Mouse (Mus musculus) heart, adult 11 months (tissue): ENCODE measurements at regions not wholly inside any gene's neighbourhood (a gene's known extent, or its start where the extent isn't known, plus 50 kb on each side); places are given as distances from the start of the nearest gene placed in this dataset.

Experiments
- DNase-seq: peaks from one replicate; pipeline ENCODE4 v3.0.0; 2022

DNA sequence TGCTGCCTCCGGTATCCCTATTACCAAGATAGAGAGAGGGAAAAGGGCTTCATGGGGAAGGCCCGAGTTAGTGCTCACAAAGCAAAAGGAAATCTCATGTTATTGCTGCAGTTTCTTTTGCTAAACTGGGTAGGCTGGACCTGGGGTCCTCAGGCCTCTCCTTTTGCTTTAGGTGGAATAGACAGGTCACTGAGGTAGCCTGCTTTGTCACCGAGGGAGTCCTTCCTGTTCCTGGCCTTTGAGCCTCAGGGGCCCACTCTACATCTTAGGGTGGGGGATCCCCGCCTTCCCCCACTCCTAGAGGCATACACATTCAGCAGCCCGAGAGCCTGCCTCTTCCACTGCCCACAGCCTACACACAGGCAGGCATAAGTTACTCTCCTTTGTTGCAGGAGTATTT, 435.5 kb upstream of the Tle4 start:
- DNase-seq, result peak; percentile 84

DNA sequence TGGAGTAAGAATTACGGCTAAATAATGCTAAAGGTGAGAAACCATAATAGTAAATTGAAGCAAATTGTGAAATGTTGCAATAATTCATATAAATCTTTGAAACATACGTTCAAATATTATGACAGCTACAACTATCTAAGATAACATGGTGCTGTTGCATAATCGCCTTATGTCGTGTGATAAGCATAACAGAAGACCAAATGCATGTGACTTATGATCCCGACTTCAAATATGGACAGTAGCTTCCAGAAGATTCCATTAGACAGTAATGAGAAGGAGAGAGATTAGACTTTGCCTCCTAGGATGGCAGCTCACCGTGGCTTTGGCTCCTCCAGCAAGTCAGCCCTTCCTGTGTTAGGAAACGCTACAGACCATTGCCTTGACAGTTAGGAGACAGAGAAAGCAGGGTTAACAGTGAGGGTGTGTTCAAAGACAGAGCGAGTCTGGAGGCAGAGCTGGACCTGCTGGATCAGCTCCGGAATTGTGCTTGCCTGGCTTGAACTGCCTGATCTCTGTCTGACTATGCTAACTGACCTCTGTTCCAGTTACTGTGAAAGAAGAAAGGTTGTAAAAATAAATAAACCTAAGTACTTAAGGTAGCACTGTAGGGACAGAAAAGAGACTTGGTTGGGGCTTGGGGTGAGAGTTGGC, 434.6 kb upstream of the Tle4 start:
- DNase-seq, result peak; percentile 14

DNA sequence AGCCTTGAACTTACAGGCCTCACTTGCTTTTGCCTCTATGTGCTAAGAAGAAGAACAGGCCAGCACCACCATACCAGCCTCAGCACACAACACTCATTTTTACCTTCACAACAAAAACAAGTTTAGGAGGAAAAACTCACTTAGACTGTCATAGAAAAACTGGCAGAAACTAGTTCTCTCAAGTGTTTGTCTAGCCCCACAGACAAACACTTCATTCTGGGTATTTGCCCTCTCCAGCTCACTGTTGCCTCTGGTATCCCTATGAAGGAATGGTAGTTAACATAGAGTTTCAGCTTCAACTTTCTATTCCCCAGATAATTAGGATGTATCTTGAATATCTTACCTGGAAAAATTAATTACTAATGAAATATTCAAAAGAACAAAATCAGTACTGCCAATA, 433.6 kb upstream of the Tle4 start:
- DNase-seq, result no peak

DNA sequence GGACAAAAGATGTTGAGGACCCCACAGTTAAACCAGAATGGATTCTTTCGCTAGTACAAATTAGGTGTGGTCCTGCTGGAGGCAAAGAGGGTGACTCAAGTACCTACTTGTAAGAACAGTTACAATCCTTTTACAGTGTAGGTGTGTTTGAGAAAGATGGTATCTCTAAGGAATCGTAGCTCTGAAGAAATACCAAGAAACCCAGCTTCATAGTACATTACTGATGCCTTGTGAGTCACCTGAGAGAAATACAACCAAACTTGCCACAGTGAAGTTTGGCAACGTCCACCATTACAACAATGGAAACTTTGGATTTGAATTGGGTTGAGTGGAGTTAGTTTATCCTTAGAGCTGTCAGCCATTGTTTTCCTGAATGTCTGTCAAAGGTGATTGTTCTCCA, 405.7 kb upstream of the Tle4 start:
- no peak for DNase-seq

DNA sequence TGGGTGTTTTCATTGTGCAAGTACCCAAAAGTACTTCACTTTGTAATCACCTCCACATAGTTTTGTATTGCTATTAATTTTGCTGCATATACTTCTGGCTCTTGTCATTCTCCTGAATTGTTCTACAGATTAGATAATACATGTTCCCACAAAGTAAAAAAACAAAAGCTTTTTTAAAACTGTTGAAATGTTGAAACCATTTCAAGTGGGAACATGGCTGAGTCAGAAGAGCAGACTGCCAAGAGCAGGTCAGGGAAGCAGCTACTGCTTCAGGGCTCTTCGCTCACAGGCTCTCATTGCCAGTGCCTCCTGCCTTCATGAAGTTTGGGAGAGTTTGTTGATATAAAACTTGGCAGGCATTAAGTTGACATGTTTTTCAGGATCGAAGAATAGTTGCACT, 395.5 kb upstream of the Tle4 start:
- DNase-seq, result peak; percentile 22

DNA sequence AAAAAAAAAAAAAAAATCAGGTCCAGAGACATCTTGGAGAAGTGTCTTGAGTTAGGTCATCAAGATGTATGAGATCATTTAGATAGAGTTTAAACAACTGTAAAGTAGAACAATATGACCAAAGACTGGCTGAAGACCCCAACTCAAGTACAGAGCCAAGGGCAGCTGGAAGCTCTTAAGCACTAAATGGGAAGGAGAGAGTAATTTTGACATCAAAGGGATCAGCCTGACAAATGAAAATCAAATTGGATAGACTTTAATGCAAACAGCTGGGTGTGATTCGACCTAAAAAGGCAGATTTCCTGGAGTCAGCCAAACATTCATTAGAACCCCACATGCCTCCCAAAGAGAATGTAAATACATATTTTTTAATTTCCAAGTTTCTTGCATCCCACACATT, 372.3 kb upstream of the Tle4 start:
- DNase-seq, result peak; percentile 7

DNA sequence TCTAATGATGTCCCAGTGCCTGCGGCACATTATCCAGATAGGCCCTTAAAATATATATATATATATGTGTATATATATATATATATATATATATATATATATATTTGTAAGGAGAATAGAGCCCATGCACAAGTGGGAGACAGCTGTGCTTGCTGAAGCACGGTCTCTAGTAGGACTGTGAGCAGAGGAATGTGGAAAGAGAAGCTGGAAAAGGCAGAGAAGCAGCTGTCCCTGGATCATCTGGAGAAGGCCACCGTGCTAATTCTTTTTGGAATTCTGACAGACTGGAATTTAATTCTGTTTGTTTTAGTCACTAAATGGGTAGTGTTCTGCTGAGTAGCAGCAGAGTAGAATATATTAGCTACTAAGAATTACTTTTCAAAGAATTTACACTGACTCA, 370.4 kb upstream of the Tle4 start:
- no peak for DNase-seq

DNA sequence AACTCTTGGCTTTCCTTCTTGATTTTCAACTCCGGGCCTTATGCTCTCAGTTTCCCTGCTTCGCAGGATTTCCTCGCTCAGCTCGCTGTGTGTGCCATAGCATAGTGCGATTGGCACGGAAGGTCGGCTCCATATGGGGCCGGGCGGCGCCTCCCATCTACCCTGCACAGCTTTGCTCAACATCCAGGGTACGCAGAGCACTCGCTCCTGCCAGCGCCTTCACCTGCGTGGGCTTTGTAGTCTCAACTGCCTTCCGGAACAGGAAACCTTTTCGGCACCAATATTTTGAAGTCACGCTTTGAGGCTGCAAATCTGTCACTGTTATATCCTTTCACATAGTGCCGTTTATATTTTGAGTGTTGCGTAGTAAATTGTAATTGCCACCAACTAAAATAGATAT, 359.9 kb upstream of the Tle4 start:
- DNase-seq, result no peak

DNA sequence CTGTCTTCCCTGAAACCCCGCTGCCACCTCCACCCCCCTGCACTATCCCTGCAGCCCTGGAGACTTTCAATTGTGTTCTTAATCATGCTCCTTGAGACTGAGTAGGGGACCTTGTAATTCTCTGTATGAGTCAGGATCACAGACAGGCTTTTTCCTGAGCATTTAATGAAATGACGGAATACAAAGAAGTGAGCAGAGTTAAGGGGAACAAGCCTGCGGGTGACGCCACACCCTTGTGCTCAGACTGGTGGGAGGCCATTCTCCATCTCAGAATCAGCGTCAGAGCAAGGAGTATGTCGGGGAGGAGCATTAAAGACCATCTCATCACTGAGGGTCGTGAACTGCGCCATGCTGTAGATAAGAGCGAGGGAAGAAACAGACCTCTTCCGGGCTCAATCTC, 359.3 kb upstream of the Tle4 start:
- DNase-seq, result no peak

DNA sequence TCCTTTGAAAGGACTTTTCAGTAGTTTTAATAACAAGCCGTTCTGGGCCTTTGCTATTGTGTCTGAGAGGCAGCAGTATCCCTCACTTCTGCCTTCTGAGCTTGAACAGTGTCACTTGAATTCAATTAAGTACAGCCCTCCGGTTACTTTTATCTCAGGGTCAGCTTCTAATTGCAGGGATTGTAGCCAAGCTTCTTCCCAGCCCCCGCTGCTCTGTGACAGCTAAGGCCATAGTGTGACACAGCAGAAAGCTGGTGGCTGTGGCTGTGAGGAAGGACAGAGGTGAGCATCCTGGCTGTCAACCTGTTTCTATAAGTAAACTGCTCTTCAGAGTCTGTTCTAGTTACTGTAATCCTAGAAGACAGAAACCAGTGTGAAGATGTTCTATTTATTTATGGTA, 358.5 kb upstream of the Tle4 start:
- DNase-seq, result no peak

DNA sequence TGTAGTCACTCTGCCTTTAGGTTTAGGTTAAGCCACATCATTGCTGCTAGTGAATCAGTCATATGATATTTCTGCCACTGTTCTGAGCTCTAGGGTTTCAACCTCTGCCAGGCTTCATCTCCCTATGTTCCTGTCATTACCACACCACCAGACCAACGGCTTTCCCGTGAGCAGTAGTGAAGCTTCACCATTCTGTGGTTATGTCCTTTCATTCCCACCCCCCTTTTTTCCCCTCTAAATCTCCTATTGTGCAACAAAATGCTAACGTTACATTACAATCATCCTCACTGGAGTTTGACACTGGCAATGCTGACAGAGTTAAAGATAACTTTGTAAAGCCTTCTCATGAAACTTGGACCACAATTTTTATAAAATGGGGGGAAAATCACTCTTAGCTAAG, 358.1 kb upstream of the Tle4 start:
- DNase-seq, result no peak

DNA sequence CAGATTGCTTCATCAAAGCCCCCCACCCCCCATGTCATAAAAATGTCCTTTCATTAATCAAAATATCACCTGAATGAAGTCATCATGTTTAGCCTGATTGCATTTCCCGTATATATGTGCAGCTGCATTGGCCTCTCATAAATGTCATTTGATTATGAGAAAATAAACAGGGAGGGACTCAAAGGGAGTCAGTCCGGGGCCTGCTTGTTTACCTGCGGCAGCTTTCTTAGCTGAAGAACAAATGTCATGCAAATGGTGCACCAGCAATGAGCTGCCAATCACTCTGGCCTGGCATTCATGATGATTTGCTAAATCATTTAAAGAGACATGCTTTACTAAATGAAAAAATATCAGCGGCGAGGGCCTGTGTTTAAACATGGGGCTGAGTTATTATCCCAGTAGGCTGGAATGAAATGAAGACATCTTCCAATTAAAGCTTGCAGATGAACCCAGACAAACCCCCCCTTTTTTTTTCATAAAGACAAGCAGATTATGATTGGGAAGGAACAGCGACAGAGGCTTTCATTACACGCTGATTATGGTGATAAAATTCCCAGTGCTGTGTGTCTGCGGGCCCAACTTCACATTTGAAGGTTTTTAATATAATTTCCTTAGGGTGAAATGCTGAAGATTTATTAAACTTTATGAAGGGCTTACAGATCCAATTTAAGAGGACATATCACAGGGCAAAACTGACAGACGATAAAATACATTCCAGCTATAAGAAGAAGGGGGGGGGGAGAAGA, 342.5 kb upstream of the Tle4 start:
- no peak for DNase-seq

DNA sequence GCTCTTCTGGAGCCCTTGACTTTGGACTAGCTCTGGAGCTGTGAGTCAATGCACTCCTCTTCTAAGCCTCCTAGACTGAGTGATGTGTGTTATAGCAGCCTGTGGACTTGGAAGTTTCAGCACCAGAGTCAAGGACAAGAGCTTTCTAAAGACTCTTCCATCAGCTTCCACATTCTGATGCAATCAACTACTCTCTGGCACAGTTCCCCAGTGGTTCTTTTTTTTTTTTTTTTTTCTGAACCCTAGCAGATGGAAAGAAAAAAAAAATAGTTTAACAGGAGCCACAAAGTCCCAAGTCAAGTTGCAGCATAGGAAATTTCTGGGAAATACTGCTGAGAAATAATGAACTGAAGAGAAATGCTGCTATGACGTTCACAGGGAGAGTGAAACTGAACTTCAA, 324.4 kb upstream of the Tle4 start:
- DNase-seq, result no peak

DNA sequence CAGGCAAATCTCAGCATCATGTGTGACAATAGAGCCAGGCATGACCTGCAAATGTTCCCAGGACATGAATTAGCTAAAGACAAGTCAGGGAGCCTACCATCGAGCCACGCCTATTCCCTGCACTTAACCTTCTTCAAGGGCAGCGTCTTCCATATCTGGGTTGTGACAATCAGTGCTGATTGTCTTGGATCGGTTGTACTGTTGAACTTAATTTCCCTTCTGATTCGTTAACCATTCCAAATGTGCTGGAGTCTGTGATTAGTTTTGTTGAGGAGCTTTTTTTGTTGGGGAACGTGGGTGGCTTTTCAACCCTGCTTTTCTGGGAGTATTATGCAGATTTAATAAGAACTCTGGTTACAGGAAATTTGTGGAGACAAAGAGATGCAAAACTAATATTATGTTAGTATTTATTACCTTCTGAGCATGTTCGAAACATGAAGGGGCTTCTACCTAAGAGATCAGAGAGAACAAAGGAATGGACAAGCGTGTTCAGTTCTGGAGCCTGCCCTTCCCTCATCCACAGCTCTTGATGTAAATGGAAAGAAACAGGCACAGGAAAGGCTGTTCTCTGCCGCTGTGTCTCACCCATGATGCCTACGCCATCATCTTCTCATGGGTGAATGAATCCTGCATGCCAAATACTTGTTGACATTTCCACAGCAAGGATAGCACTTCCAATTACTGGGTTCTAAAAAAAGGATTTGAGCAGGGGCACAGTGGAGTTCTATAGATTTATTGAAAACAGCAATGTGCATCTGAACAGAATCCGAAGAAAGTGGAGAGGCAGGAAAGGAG, 313.4 kb upstream of the Tle4 start:
- no peak for DNase-seq

DNA sequence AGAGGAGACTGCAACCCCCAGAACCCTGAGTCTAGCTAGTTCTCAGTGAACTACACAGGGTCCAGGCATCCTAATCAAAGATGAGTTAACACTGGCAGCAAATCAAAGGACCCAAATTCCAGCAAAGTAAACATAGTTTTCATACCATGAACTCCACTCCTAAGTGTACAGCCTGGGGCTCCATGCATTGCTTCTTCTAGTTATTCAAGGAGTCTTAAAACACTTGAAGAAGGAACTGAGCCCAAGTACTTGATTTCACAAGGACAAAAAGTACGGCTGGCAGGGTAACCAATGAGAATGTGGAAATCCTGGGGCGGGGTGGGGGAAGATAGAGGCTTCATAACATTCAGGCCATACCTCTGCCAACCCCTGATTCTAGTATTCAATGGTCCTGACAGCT, 297.0 kb upstream of the Tle4 start:
- DNase-seq, result no peak

DNA sequence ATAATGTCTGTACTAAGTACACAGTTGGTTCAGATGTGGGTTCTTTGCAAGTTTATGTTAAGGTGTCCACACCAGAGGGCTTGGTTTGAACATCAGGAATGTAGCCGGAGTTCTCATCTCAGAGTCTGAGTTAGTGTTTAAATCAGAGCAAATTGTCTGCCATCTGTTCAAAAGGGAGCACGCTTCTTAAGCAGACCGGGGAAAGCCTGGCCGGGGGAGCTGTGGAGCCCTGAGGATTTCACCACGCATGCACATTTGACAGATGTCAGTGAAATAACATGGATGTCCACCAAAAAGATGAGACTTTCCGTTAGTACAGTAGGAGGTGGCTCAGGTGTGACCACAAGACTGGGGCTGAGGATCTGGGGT, 294.5 kb upstream of the Tle4 start:
- DNase-seq, result no peak

DNA sequence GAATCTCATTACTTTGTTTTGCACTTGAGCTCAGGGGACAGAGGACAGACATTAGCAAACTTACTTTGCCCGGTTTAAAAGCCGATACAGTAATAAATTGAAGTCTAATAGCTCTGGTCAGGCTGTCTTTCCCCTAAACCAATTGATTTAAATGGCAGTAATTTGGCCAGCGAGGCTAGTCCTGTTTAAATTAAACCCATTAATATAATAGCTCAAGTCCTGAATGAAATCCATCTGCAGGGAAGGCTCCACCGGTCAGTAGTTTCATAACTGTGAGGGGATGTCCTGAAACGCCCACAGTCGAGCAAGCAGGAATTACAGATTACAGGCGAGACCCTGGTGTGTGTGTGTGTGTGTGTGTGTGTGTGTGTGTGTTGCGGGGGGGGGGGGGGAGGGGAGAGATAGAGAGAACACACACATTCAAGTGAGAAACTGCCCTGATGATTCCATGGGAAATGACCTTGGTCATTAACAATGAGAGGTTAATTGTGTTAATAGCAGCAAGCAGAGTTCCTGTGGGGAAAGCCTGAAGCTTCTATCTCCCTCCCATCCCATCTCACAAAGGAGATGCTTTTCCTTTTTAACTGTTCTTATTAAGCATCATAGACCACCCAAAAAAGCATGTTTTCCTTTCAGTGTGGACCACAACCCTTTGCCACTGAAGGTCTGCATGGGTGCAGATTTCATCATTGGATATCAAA, 294.0 kb upstream of the Tle4 start:
- no peak for DNase-seq

DNA sequence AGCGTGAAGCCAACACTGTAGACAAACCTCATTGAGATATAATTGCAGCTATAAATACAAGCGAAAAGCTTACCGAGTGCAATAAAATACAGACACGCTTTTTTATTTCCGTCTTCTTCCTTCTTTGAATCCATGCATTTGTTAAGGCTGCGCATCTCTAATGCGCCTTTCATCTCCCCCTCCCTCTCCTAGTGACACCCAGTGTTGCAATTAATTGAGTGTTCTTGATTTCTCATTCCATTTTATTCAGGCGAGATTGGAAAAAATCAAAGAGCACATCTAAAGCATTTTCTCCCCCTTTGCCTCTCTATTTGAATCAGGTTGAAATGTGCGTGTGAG, 293.2 kb upstream of the Tle4 start:
- DNase-seq, result no peak

DNA sequence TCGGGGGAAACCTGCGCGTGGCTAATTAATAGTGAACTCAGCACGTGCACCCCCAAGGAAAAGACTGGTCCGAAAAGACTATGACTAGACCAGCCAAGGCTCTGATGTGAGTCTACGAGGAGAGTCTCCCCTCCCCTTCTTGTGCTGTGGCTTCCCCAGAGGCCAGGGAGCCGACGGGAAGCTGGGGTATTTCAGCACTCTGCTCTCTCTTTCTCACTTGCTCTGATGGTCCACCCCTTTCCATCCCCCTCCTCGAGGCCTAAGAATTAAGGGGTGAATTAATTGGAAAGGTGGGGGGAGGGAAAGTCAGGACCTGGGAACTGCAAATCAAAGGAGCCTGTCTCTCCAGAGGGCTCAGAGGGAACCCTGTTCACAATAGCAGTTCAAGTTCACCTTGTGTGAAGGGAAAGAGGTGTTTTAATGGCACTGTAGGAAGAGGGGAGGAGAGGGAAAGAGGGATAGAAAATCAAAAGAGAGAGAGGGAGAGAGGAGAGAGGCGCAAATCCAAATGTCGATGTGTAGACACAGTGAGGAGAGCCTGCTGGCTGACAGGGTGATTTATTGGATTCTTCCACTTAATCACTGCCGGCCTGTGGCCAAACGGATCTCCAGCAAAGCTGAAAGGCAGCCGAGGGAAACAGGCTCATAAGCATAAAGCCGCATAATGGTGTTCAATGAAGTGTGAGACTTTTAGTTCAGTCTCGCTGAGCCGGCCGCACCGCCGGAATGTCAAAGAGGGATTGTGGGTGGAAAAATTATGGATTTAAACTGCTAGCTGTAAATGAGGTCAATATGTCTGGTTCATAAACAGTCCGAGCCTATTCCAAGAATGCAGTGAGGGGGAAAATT, 292.6 kb upstream of the Tle4 start:
- no peak for DNase-seq

DNA sequence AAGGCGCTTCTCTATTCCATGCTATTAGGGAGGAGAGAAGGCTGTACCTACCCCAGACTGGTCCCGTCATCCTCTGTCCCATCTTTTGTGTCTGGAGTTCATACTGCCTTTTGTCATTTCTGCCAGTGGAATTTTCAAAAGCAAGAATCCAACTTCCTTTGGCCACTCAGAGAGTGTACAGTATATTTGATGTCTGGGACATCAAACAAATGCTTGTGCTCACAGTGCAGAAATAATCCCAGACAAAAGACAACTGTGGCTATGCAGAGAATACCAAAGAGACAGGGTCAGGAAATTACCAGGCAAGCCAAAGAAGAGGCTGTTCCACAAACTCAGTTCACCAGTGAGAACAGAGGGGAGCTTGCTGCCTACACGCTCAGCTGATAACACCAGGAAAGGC, 291.9 kb upstream of the Tle4 start:
- DNase-seq, result no peak

DNA sequence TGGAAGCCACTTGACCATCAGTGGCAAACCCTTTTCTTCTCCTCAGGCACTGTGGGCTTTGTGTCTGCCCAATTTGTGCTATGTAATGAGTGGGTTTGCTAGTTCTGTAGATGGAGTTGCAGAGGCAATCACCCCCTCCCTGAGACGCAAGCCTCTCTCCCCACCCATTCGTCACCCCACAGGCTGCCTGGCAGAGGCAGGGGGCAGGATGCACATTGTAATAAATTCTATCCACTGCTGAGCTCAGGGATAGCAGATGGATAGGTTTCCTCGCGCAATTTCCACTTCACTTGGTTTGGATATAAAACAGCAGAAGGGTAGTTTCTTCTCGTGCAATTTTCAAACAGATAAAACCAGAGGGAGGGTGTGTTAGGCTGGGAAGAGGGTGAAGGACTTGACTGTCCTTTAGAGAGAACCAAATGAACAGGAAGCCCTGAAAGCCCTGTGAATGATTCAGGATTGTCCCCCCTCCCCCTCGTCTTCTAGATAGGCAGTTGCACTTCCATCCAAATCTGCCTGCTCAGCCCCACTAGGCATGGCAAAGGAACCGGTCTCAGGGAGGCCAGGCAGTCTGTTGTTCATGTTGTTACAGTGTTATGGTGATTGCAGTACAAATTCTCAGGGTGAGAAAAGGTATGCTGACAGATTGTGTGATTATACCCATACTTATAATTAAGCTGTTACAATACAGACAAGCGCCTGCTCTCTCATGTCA, 286.0 kb upstream of the Tle4 start:
- no peak for DNase-seq

DNA sequence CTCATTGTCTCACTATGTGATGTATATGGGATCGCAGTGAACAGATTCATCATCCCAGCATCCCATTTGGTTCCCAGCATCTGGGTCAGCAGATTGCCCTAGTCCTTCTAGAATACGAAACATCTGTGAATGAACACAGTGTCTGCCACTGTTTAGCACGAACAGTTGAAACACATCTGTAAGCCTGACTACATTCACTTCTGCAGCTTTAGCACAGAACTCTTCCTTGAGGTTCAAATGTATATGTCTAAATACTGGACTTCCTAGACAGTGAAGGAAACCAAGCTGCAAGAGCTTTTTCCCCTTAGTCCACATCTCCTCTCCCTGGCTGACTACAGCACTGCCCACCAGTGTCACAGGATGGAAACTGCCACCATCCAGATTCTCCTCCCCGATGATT, 283.0 kb upstream of the Tle4 start:
- DNase-seq, result no peak
